Mouse (Mus musculus): ENCODE measurements at regions not wholly inside any gene's neighbourhood (a gene's known extent, or its start where the extent isn't known, plus 50 kb on each side); places are given as distances from the start of the nearest gene placed in this dataset.

GRCm38 (mm10) chr6:127207308-127207707 is 55.3 kb upstream of the Ccnd2 start:
- Histone ChIP-seq H3K27ac (no peak overlapping the region), H3K4me3 (no peak overlapping the region)
- intact Hi-C loops (cut with DNase I), result no loop called here
- TF ChIP-seq CTCF (IDR thresholded peaks at IDR 0.05), result no peak
- DNase-seq, result no peak

- no peak overlapping the region for H3K27ac ChIP-seq
- no peak for DNase-seq
- no peak for TF ChIP-seq CTCF (IDR thresholded peaks at IDR 0.05)
- H3K4me3 ChIP-seq, result no peak overlapping the region
- intact Hi-C loops (cut with DNase I), result no loop called here
Observed at GRCm38 (mm10) chr6:127213355-127213754, 61.4 kb upstream of the Ccnd2 start.

GRCm38 (mm10) chr6:127215915-127216314 is 63.9 kb upstream of the Ccnd2 start:
- no peak overlapping the region for H3K27ac ChIP-seq
- no peak for TF ChIP-seq CTCF (IDR thresholded peaks at IDR 0.05)
- intact Hi-C loops (cut with DNase I), result no loop called here
- no peak for DNase-seq
- H3K4me3 ChIP-seq, result no peak overlapping the region

GRCm38 (mm10) chr6:127218634-127219445 is 66.8 kb upstream of the Ccnd2 start:
- intact Hi-C loops (cut with DNase I), result no loop called here
- no peak overlapping the region for H3K4me3 ChIP-seq
- H3K27ac ChIP-seq, result no peak overlapping the region
- no peak for TF ChIP-seq CTCF (IDR thresholded peaks at IDR 0.05)
- DNase-seq, result no peak

GRCm38 (mm10) chr6:127219446-127219802 is 67.4 kb upstream of the Ccnd2 start:
- no peak for TF ChIP-seq CTCF (IDR thresholded peaks at IDR 0.05)
- Histone ChIP-seq H3K27ac (no peak overlapping the region), H3K4me3 (no peak overlapping the region)
- DNase-seq, result no peak
- intact Hi-C loops (cut with DNase I), result no loop called here

- no peak for DNase-seq
- Histone ChIP-seq H3K27ac (no peak overlapping the region), H3K4me3 (no peak overlapping the region)
- intact Hi-C loops (cut with DNase I), result no loop called here
- TF ChIP-seq CTCF (IDR thresholded peaks at IDR 0.05), result no peak
Observed at GRCm38 (mm10) chr6:127226242-127226983, 74.4 kb upstream of the Ccnd2 start.

GRCm38 (mm10) chr6:127236510-127237109 is 84.6 kb upstream of the Ccnd2 start:
- no peak for DNase-seq
- intact Hi-C loops (cut with DNase I), result no loop called here
- Histone ChIP-seq H3K4me3 (no peak overlapping the region), H3K27ac (no peak overlapping the region)
- TF ChIP-seq CTCF (IDR thresholded peaks at IDR 0.05), result no peak

GRCm38 (mm10) chr6:127237168-127237567 is 85.2 kb upstream of the Ccnd2 start:
- intact Hi-C loops (cut with DNase I), result no loop called here
- DNase-seq, result no peak
- Histone ChIP-seq H3K4me3 (no peak overlapping the region), H3K27ac (no peak overlapping the region)
- TF ChIP-seq CTCF (IDR thresholded peaks at IDR 0.05), result no peak

GRCm38 (mm10) chr6:127239529-127240471 is 87.8 kb upstream of the Ccnd2 start:
- Histone ChIP-seq H3K27ac (no peak overlapping the region), H3K4me3 (no peak overlapping the region)
- DNase-seq, result no peak
- no peak for TF ChIP-seq CTCF (IDR thresholded peaks at IDR 0.05)
- intact Hi-C loops (cut with DNase I), result no loop called here

- no peak for TF ChIP-seq CTCF (IDR thresholded peaks at IDR 0.05)
- intact Hi-C loops (cut with DNase I), result no loop called here
Observed at GRCm38 (mm10) chr6:127240472-127241375, 88.7 kb upstream of the Ccnd2 start.

GRCm38 (mm10) chr6:127241693-127242425 is 89.9 kb upstream of the Ccnd2 start:
- Histone ChIP-seq H3K27ac (no peak overlapping the region), H3K4me3 (no peak overlapping the region)
- no peak for DNase-seq
- TF ChIP-seq CTCF (IDR thresholded peaks at IDR 0.05), result no peak
- intact Hi-C loops (cut with DNase I), result no loop called here

More at GRCm38 (mm10) chr6:127240472-127241375, 88.7 kb upstream of the Ccnd2 start:
- no peak overlapping the region for H3K27ac ChIP-seq
- no peak for DNase-seq
- no peak overlapping the region for H3K4me3 ChIP-seq

Measured in gastrocnemius, adult 2 months (tissue).